Mouse (Mus musculus): ENCODE data around the gene Il12a.

DNA sequence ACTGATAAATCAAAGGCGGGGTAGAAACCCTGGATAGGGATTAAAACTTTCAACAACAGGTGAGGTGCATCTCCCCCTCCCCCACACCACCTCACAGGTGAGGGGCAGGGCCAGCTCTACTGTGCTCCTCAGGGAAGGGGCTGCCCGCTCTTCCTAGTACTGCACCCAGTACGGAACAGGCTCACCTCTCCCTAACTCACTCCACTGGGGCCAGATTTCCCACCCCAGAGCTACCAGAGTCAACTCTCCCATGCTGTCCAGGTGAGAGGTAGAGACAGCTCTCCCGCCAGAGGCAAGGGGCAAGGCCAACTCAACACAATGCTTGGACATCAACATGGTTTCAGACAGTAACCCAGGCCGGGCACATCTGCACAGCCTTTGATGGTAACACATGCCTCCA lies 21.1 kb downstream of the Il12a start:
- no peak for TF ChIP-seq TBP (conservative IDR thresholded peaks at IDR 0.05; ENCODE audit: low read depth, low read length)
- TF ChIP-seq EP300 (IDR thresholded peaks at IDR 0.05; ENCODE audit: low read length) = no peak

Measured in CH12.LX (cell line).